Mouse (Mus musculus): ENCODE data around the gene Tmc2.

The Tmc2 gene

GRCm38 (mm10) chr2:130295331-130296133 is 100.5 kb downstream of the Tmc2 start:
- intact Hi-C loops (cut with DNase I) = no loop called here

DNA sequence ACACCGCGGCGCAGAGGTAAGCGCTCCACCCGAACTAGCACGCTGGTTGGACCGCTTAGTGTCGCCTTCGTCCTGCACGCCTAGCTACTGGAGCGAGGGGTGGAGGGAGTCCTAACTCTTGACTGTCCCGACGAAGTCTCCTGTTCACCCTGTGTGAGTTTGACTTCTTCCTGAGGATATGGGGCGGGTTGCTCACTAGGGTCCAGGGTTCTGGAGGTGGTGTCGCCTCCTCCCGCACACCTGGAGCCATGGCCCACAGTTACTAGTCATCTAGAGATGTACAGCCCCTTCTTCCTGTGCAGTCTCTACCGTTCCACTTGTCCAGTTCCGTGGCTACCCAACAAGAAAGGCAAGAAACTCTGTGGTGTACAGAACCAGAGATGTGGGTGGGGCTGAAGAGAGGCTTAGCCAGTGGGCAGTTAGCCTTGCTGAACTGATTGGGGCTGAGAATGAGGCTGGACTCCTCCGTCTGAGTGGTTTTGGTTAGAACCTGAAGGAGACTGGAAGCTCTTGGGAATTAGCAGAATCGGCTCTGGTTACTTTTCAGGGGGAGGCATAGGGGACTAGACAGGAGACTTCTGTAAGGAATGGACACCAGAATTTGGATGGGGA is 101.2 kb downstream of the Tmc2 start:
- intact Hi-C loops (cut with DNase I) = no loop called here

- intact Hi-C loops (cut with DNase I) = no loop called here
Measured at GRCm38 (mm10) chr2:130297580-130297979, 102.6 kb downstream of the Tmc2 start.

DNA sequence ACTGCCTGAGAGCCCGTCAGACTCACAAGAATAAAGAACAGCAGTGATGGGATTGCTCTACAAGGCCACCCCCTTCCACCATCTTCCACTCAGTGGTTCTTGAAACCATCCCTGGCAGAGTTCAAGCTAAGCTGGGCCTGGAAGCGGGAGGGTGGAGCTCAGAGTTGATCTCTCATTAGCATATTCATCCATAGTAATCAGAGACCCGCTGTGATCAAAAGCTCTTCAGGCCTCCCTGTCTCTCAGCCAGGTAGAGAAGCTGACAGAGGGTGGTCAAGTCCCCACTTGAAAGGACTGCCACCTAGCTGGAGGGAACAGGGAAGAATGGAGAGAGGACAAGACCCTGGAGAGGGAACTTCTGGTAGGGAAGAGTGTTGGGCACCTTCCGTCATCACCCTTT is 108.0 kb downstream of the Tmc2 start:
- intact Hi-C loops (cut with DNase I) = no loop called here

Data from adrenal gland (tissue).